Mouse (Mus musculus): ENCODE results near the gene Vps37b. TPM values are rescaled to one million over a fixed set of nuclear protein-coding genes. Genes with fewer than 3 reads are reported as not detected.

Vps37b gene
- polyA plus RNA-seq, 1 experiment, result 38.8 TPM

GRCm38 (mm10) chr5:124045453-124046010 lies 13.5 kb upstream of the Vps37b start:
- DNase-seq (ENCODE audit: low spot score), result no peak

DNA sequence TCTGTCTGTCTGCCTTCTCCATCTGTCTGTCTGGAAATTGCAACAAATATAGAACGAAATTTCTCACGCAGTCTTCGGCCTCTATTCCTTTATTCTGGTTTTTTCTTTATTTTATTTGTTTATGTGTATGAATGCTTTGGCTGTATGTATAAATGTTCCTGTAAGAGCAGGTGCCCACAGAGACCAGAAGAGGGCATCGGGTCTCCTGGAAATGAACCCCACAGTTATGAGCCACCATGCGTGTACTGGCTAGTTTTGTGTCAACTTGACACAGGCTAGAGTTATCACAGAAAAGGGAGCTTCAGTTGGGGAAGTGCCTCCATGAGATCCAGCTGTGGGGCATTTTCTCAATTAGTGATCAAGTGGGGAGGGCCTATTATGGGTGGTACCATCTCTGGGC lies 11.9 kb upstream of the Vps37b start:
- DNase-seq (ENCODE audit: low spot score), result no peak

DNA sequence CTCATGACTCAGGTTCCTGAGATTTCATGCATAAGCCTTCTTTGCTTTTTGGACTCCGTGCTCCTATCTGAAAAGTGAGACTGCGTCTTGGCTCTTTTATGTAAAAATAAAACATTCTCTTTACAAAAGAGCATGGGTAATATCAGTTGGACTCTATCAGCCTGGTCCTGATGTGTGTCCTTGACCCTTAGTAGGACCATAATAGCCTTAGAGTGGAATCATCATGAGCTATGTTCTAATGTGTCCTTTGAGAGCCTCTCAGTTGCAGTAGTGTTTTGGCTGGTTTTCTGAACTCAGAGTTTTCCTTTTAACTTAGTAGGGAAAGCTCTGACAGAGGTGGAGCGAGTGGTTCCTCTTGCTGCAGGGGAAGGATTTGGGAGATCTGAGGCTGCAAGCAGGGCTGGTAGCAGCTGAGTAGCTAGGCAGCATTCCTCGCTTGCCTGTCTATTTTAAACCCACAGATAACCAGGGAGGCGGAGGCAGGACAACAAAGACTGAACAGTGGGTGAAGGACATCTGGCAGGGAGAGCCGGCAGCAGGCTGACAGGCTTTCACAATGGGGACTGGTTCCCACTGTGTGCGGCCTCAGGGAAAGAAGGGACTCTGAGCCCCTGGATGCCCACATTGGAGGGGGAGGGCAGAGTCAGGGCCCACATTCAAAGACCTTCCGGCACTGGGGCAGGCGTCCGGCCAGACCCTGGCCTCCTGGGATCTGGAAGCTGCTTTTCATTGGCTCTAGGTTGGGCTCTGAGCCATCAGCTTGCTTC lies 11.3 kb upstream of the Vps37b start:
- DNase-seq (ENCODE audit: low spot score), result no peak

DNA sequence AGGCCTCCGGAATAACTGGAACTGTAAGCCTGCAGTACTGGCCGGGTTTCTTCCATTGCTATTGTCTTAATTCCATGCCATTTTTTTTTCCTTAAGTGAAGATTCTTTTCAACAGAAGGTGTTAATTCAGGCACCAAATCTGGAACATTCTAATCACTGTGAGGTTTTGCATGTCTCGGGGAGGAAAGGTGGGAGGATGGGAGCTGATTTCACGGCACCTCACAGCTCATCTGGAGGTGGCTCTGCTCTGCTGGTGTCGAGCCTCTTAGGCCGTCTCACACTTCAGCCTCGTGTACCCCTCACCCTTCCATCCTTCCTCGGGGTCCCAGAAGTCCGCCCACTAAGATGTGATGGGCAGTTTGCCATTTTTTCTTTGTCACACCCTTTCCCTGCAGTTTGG lies 9.0 kb upstream of the Vps37b start:
- DNase-seq (ENCODE audit: low spot score), result no peak

DNA sequence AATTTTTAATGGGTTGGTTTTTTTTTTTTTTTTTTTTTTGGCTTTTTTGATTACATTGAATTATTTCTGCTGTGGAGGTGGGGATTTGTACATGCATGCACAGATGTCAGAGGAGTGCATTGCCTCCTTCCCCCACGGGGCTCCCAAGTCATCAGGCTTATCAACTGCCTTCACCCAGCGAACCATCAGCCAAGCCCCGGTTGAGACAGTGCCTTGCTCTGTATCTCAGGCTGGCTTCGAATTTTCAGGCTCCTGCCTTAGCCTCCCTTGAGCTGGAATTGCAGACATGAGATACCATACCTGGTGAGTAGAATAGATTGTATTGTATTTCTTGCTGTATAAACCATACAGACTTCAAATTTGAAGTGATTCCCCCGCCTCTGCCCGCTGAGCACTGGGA lies 7.5 kb upstream of the Vps37b start:
- no peak for DNase-seq (ENCODE audit: low spot score)

GRCm38 (mm10) chr5:124036836-124037235 lies 4.8 kb upstream of the Vps37b start:
- no peak for DNase-seq (ENCODE audit: low spot score)

- DNase-seq (ENCODE audit: low spot score), result no peak
These were observed 4.3 kb upstream of the Vps37b start for GRCm38 (mm10) chr5:124036341-124036740.

DNA sequence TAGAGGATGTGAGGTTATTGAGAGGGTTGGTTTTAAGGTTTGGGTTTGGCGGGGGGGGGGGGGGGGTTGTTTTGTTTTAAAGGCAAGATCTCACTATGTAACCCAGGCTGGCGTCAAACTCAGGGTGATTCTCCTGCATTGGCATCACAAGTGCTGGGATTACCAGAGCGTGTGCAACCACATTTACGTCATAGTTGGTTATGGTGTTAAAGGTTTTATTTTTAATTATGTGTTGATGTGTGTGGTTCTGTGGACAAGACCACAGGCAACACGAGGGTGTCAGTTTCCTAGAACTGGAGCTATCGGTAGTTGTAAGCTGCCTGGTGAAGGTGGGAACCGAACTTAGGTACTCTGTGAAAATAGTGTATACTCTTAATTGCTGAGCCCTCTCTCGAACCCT lies 3.7 kb upstream of the Vps37b start:
- DNase-seq (ENCODE audit: low spot score), result no peak

- no peak for DNase-seq (ENCODE audit: low spot score)
These were observed 3.3 kb upstream of the Vps37b start for GRCm38 (mm10) chr5:124035406-124035805.

DNA sequence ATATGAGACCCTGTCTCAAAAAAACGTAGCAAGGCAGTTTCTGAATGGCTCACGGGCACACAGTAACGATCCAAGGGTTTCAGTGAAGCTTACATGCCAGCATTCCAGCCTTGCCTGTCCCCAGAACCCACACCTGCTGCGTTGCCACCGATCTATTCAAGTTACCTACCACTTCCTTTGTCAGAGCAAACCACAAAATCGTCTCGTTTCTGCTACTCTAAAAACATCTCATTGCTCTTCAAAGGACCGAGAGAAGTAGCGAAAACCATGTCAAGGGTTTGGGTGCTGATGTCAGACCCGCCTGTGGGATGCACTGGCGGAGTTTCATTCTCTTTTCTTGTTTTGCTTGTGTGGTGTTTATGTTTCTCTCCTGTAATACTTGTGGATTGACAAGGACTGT lies 2.4 kb upstream of the Vps37b start:
- no peak for DNase-seq (ENCODE audit: low spot score)

GRCm38 (mm10) chr5:124031068-124031955 lies 758 bp downstream of the Vps37b start:
- no peak for DNase-seq (ENCODE audit: low spot score)

- no peak for DNase-seq (ENCODE audit: low spot score)
These were observed 1.5 kb downstream of the Vps37b start for GRCm38 (mm10) chr5:124030386-124031067.

DNA sequence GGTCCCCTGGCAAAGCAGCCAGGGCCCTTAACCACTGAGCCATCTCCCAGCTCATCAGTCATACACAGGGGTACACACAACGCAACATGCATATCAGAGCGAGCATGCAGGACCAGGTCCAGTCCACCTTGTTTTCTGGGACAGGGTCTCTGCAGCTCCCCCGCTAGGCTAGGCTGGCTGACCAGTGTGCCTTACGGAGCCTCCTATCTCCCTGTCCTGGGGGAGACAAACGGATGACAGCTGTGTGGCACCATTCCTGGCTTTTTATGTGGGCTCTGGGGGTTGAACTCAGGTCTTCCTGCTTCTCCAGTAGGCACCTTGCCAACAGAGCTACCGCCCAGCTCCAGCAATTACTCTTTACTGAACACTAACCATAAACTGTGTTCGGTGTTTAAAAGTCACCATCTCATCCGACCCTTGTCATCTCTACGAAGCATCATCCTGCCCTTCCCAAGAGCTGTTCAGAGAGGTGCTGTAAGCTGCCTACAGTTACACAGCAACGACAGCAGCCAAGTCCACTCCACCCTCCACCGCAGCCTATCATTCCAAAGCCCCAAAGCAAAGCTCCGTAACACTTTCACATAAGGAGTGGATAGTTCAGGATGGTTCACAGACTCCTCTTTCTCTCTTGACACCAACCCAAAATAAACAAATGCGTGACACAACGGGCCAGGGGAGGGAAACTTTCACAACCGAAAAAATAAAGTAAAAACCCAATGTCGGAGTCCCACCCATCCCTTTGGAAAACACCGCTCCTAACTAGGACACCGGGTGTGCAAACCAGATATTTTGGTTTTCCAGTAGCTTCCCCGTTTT lies 2.6 kb downstream of the Vps37b start:
- no peak for DNase-seq (ENCODE audit: low spot score)

GRCm38 (mm10) chr5:124028680-124029079 lies 3.4 kb downstream of the Vps37b start:
- no peak for DNase-seq (ENCODE audit: low spot score)

- DNase-seq (ENCODE audit: low spot score), result no peak
These were observed 4.2 kb downstream of the Vps37b start for GRCm38 (mm10) chr5:124027702-124028470.

DNA sequence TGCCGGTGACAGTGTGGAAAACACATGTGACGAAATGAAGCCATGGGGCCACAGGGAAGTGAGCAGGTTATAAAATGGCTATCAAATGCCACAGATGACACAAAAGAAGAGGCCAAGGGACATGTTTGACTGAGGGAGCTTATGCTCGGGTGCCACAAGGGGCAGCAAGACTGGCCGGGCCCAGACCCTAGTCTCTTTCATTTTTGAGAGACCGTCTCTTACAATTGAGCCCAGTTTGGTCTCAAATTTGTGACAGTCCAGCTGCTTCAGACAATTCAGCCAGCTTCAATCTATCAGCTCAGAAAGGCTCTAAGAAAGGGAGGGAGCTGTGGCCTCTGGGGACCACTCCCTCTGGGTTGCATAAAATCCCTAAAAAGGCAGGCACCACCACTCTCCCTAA lies 5.5 kb downstream of the Vps37b start:
- no peak for DNase-seq (ENCODE audit: low spot score)

DNA sequence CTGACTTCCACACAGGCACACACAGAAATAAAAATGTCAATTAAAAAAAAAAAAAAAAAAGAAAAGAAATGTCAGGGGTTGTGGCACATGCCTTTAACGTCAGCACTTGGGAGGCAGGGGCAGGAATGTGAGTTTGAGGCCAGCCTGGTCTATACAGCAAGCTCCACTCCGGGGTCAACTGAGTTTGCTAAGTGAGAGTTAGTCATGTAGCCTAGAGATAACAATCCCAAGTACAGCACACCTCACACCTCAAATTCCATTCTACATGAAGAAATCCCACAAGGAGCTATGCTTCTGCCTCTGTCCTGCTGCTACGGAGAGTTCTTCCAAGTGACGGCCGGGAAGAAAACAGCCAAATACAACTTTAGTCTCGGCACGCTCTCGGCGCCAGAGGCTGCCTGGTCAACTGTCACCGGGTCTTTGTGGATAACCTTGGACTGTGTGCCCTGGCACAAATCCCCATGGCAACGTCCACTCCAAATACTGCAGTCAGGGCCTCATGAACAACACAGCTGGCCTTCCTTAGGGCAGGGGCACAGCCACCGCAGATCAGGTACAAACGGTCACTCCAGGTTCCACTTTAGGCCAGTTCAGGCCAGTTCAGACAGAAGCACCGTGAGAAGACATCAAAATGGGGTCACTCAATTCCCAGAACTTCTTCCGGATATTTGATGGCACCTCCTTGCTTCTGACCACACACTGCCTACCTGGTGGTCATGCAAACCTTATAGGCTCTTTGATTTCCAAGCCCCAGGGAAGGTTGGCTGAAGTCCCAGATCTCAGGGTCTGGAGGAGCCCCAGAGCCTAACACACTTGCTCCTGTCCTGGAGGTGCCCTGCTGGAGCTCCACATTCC lies 6.3 kb downstream of the Vps37b start:
- no peak for DNase-seq (ENCODE audit: low spot score)

DNA sequence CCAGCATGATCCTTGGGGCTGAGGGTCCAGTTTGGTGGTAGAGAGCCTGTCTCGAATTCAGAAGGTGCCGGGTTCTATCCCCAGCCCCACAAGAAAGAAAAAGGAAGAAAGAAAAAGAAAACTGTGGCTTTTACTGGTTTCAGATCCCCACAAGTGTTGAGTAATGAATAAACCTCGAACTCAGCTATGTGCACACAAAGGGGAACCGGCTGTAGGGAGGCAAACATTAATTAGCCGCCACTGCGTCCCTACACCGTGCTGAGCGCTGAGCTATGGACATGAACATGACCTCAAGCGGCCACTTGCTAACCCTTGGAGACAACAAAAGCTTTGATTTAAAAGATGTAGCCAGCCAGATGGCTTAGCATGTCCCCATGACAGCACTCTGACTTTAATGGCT lies 6.9 kb downstream of the Vps37b start:
- no peak for DNase-seq (ENCODE audit: low spot score)

DNA sequence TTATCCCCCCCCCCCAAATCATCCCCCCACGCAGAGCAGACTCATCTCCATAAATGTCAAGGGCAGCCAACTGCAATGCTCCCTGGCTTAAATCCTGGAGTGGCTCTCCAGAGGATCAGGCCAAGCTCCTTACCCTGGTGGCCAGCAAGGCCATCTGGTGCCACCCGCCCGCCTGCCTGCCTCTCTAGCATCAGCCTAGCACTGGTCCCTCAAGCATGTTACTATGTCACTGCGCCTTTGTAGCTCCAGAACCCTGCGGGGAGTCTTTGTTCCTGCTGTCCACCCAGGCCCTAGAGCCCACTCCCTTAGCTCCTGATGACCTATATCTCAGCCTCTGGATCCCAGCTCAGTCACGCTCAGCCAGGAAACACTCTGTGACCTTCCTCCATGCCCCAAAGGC lies 7.4 kb downstream of the Vps37b start:
- DNase-seq (ENCODE audit: low spot score), result no peak

GRCm38 (mm10) chr5:124022365-124022764 lies 9.7 kb downstream of the Vps37b start:
- DNase-seq (ENCODE audit: low spot score), result no peak
